Mouse (Mus musculus): Measurements from ENCODE around the gene Hsd17b1. TPM values are rescaled to one million over a fixed set of nuclear protein-coding genes. Genes with fewer than 3 reads are reported as not detected.

Hsd17b1 gene
- polyA plus RNA-seq, 1 experiment: not detected

- 86% methylated on average over 4 of the region's 4 CpGs for WGBS
- Histone ChIP-seq H3K27ac (ENCODE audit: insufficient read depth, low read depth, low read length) (no peak overlapping the region), H3K4me3 (ENCODE audit: insufficient read depth, low read depth, low read length) (no peak overlapping the region), H3K4me1 (ENCODE audit: control insufficient read depth, insufficient read depth, low read length) (peaks cover 15% of the 10 kb centered on the region)
- TF ChIP-seq POLR2A (IDR thresholded peaks at IDR 0.05; ENCODE audit: insufficient read depth, low read depth, low read length) (no peak), CTCF (IDR thresholded peaks at IDR 0.05; ENCODE audit: insufficient read depth, low read depth, low read length) (no peak)
Observed at GRCm38 (mm10) chr11:101045826-101046225, 32.4 kb upstream of the Hsd17b1 start.

GRCm38 (mm10) chr11:101046440-101046839 lies 31.8 kb upstream of the Hsd17b1 start:
- Histone ChIP-seq H3K4me3 (ENCODE audit: insufficient read depth, low read depth, low read length) (no peak overlapping the region), H3K27ac (ENCODE audit: insufficient read depth, low read depth, low read length) (no peak overlapping the region), H3K4me1 (ENCODE audit: control insufficient read depth, insufficient read depth, low read length) (peaks cover 20% of the 10 kb centered on the region)
- TF ChIP-seq CTCF (IDR thresholded peaks at IDR 0.05; ENCODE audit: insufficient read depth, low read depth, low read length): no peak
- TF ChIP-seq POLR2A (IDR thresholded peaks at IDR 0.05; ENCODE audit: insufficient read depth, low read depth, low read length): no peak
- 66% methylated on average over 9 of the region's 9 CpGs for WGBS

GRCm38 (mm10) chr11:101047502-101047901 lies 30.7 kb upstream of the Hsd17b1 start:
- WGBS: 70% methylated on average over 3 of the region's 3 CpGs
- TF ChIP-seq CTCF (IDR thresholded peaks at IDR 0.05; ENCODE audit: insufficient read depth, low read depth, low read length) (no peak), POLR2A (IDR thresholded peaks at IDR 0.05; ENCODE audit: insufficient read depth, low read depth, low read length) (no peak)
- Histone ChIP-seq H3K4me1 (ENCODE audit: control insufficient read depth, insufficient read depth, low read length) (peaks cover 20% of the 10 kb centered on the region), H3K27ac (ENCODE audit: insufficient read depth, low read depth, low read length) (no peak overlapping the region), H3K4me3 (ENCODE audit: insufficient read depth, low read depth, low read length) (no peak overlapping the region)

- 36% methylated on average over 9 of the region's 9 CpGs for WGBS
- TF ChIP-seq POLR2A (IDR thresholded peaks at IDR 0.05; ENCODE audit: insufficient read depth, low read depth, low read length) (no peak), CTCF (IDR thresholded peaks at IDR 0.05; ENCODE audit: insufficient read depth, low read depth, low read length) (no peak)
- H3K27ac ChIP-seq (ENCODE audit: insufficient read depth, low read depth, low read length): 0 out of 2 replicates have a peak overlapping the region, but pooled peaks have one; percentile 37
- peaks cover 20% of the 10 kb centered on the region for H3K4me1 ChIP-seq (ENCODE audit: control insufficient read depth, insufficient read depth, low read length)
- no peak overlapping the region for H3K4me3 ChIP-seq (ENCODE audit: insufficient read depth, low read depth, low read length)
Observed at GRCm38 (mm10) chr11:101050359-101050758, 27.9 kb upstream of the Hsd17b1 start.

- Histone ChIP-seq H3K4me1 (ENCODE audit: control insufficient read depth, insufficient read depth, low read length) (peaks cover 20% of the 10 kb centered on the region), H3K4me3 (ENCODE audit: insufficient read depth, low read depth, low read length) (no peak overlapping the region), H3K27ac (ENCODE audit: insufficient read depth, low read depth, low read length) (no peak overlapping the region)
- TF ChIP-seq CTCF (IDR thresholded peaks at IDR 0.05; ENCODE audit: insufficient read depth, low read depth, low read length) (no peak), POLR2A (IDR thresholded peaks at IDR 0.05; ENCODE audit: insufficient read depth, low read depth, low read length) (no peak)
- WGBS: 67% methylated on average over 6 of the region's 6 CpGs
Observed at GRCm38 (mm10) chr11:101051051-101051493, 27.1 kb upstream of the Hsd17b1 start.

- no peak for TF ChIP-seq POLR2A (IDR thresholded peaks at IDR 0.05; ENCODE audit: insufficient read depth, low read depth, low read length)
- TF ChIP-seq CTCF (IDR thresholded peaks at IDR 0.05; ENCODE audit: insufficient read depth, low read depth, low read length): no peak
- peaks cover 22% of the 10 kb centered on the region for H3K4me1 ChIP-seq (ENCODE audit: control insufficient read depth, insufficient read depth, low read length)
- H3K4me3 ChIP-seq (ENCODE audit: insufficient read depth, low read depth, low read length): no peak overlapping the region
- WGBS: 75% methylated on average over 8 of the region's 8 CpGs
- no peak overlapping the region for H3K27ac ChIP-seq (ENCODE audit: insufficient read depth, low read depth, low read length)
Observed at GRCm38 (mm10) chr11:101051617-101052016, 26.6 kb upstream of the Hsd17b1 start.

GRCm38 (mm10) chr11:101052751-101053473 lies 25.3 kb upstream of the Hsd17b1 start:
- WGBS: 83% methylated on average over 10 of the region's 10 CpGs
- TF ChIP-seq POLR2A (IDR thresholded peaks at IDR 0.05; ENCODE audit: insufficient read depth, low read depth, low read length) (no peak), CTCF (IDR thresholded peaks at IDR 0.05; ENCODE audit: insufficient read depth, low read depth, low read length) (no peak)
- Histone ChIP-seq H3K4me1 (ENCODE audit: control insufficient read depth, insufficient read depth, low read length) (peaks cover 29% of the 10 kb centered on the region), H3K4me3 (ENCODE audit: insufficient read depth, low read depth, low read length) (no peak overlapping the region), H3K27ac (ENCODE audit: insufficient read depth, low read depth, low read length) (no peak overlapping the region)

- TF ChIP-seq CTCF (IDR thresholded peaks at IDR 0.05; ENCODE audit: insufficient read depth, low read depth, low read length) (no peak), POLR2A (IDR thresholded peaks at IDR 0.05; ENCODE audit: insufficient read depth, low read depth, low read length) (no peak)
- WGBS: 100% methylated on average over 1 of the region's 1 CpGs
Observed at GRCm38 (mm10) chr11:101053974-101054373, 24.2 kb upstream of the Hsd17b1 start.

GRCm38 (mm10) chr11:101055418-101055817 lies 22.8 kb upstream of the Hsd17b1 start:
- no peak overlapping the region for H3K4me3 ChIP-seq (ENCODE audit: insufficient read depth, low read depth, low read length)
- 73% methylated on average over 14 of the region's 14 CpGs for WGBS
- H3K27ac ChIP-seq (ENCODE audit: insufficient read depth, low read depth, low read length): no peak overlapping the region
- peaks cover 34% of the 10 kb centered on the region for H3K4me1 ChIP-seq (ENCODE audit: control insufficient read depth, insufficient read depth, low read length)
- no peak for TF ChIP-seq CTCF (IDR thresholded peaks at IDR 0.05; ENCODE audit: insufficient read depth, low read depth, low read length)
- no peak for TF ChIP-seq POLR2A (IDR thresholded peaks at IDR 0.05; ENCODE audit: insufficient read depth, low read depth, low read length)

More at GRCm38 (mm10) chr11:101053974-101054373, 24.2 kb upstream of the Hsd17b1 start:
- Histone ChIP-seq H3K4me3 (ENCODE audit: insufficient read depth, low read depth, low read length) (no peak overlapping the region), H3K4me1 (ENCODE audit: control insufficient read depth, insufficient read depth, low read length) (peaks cover 31% of the 10 kb centered on the region), H3K27ac (ENCODE audit: insufficient read depth, low read depth, low read length) (no peak overlapping the region)
